Mouse (Mus musculus) MEL (cell line): Measurements from ENCODE around the gene Antxr1. TPM values are rescaled to one million over a fixed set of nuclear protein-coding genes. Genes with fewer than 3 reads are reported as not detected.

Source experiments
- DNase-seq: peaks from one replicate; pipeline ENCODE4 v3.0.0; 2011; ENCODE audit warnings: low read depth, low spot score
- H3K27ac ChIP-seq: 2 replicates; pipeline ENCODE4 v1.5.1; 2012; ENCODE audit warnings: low read depth, mild to moderate bottlenecking, control low read depth, low read length, moderate library complexity; ENCODE audit not compliant: control insufficient read depth
- H3K27me3 ChIP-seq, 2 experiments: fragments of 150-350 bp in 1 of 2; sonication (generic) in 1 of 2; 2 replicates each; pipeline ENCODE4 v1.6.1; 2012; ENCODE audit warnings: low read length in 2 of 2, mild to moderate bottlenecking in 2 of 2, improper control_type of control experiment in 1 of 2, moderate library complexity in 1 of 2; ENCODE audit not compliant: insufficient read depth in 2 of 2, control insufficient read depth in 1 of 2
- H3K36me3 ChIP-seq, 2 experiments: 2 replicates each; pipeline ENCODE4 v1.6.1; 2012 to 2014; ENCODE audit warnings: low read length in 2 of 2, improper control_type of control experiment in 1 of 2, inconsistent platforms in 1 of 2, mild to moderate bottlenecking in 1 of 2; ENCODE audit not compliant: insufficient read depth in 2 of 2, control insufficient read depth in 1 of 2
- H3K4me1 ChIP-seq, 2 experiments: fragments of 150-350 bp in 1 of 2; sonication (generic) in 1 of 2; 2 replicates each; pipeline ENCODE4 v1.6.1; 2012; ENCODE audit warnings: low read length in 2 of 2, improper control_type of control experiment in 1 of 2, mild to moderate bottlenecking in 1 of 2; ENCODE audit not compliant: insufficient read depth in 2 of 2, control insufficient read depth in 1 of 2
- H3K4me3 ChIP-seq, 2 experiments: fragments of 150-350 bp in 1 of 2; sonication (generic) in 1 of 2; 2 replicates each; pipeline ENCODE4 v1.5.1; 2012; ENCODE audit warnings: low read depth in 2 of 2, low read length in 2 of 2, mild to moderate bottlenecking in 2 of 2, moderate library complexity in 2 of 2, control low read depth in 1 of 2, improper control_type of control experiment in 1 of 2; ENCODE audit not compliant: control insufficient read depth in 1 of 2, insufficient read depth in 1 of 2
- H3K79me2 ChIP-seq: 2 replicates; pipeline ENCODE4 v1.6.1; 2012; ENCODE audit warnings: mild to moderate bottlenecking, low read length, moderate library complexity; ENCODE audit not compliant: control insufficient read depth, poor library complexity, insufficient read depth
- H3K9ac ChIP-seq: 2 replicates; pipeline ENCODE4 v1.6.1; 2012; ENCODE audit warnings: low read depth, mild to moderate bottlenecking, control low read depth, low read length, moderate library complexity; ENCODE audit not compliant: control insufficient read depth, poor library complexity, severe bottlenecking
- H3K9me3 ChIP-seq: fragments of 150-350 bp; sonication (generic); replicated peaks from 2 replicates; pipeline ENCODE4 v1.6.1; 2012; ENCODE audit warnings: mild to moderate bottlenecking, low read length, improper control_type of control experiment, moderate library complexity; ENCODE audit not compliant: insufficient read depth
- CHD1 ChIP-seq: IDR thresholded peaks from 2 replicates; pipeline ENCODE4 v1.6.1; 2012; ENCODE audit warnings: low read depth, mild to moderate bottlenecking, inconsistent platforms, low read length, improper control_type of control experiment
- CHD2 ChIP-seq: IDR thresholded peaks from 2 replicates; pipeline ENCODE4 v1.6.1; 2011; ENCODE audit warnings: low read length, improper control_type of control experiment
- ELF1 ChIP-seq: IDR thresholded peaks from 2 replicates; pipeline ENCODE4 v1.6.1; 2014; ENCODE audit warnings: low read depth, mild to moderate bottlenecking, inconsistent platforms, low read length, improper control_type of control experiment, moderate library complexity
- EP300 ChIP-seq, 2 experiments: IDR thresholded peaks; 2 replicates each; pipeline ENCODE4 v1.6.1; 2011; ENCODE audit warnings: improper control_type of control experiment in 2 of 2, low read length in 2 of 2, low read depth in 1 of 2, mild to moderate bottlenecking in 1 of 2
- ETS1 ChIP-seq: IDR thresholded peaks from 2 replicates; pipeline ENCODE4 v1.6.1; 2012; ENCODE audit warnings: low read depth, mild to moderate bottlenecking, inconsistent platforms, low read length, improper control_type of control experiment, moderate library complexity
- GABPA ChIP-seq: IDR thresholded peaks from 2 replicates; pipeline ENCODE4 v1.6.1; 2012; ENCODE audit warnings: low read depth, mild to moderate bottlenecking, inconsistent platforms, low read length, improper control_type of control experiment, moderate library complexity
- HCFC1 ChIP-seq: IDR thresholded peaks from 2 replicates; pipeline ENCODE4 v1.6.1; 2012; ENCODE audit warnings: low read depth, mild to moderate bottlenecking, inconsistent platforms, low read length, improper control_type of control experiment, moderate library complexity
- KAT2A ChIP-seq: conservative IDR thresholded peaks from 2 replicates; pipeline ENCODE4 v1.6.1; 2012; ENCODE audit warnings: low read depth, low read length, improper control_type of control experiment, inconsistent platforms
- MAFK ChIP-seq: IDR thresholded peaks from 2 replicates; pipeline ENCODE4 v1.6.1; 2011; ENCODE audit warnings: low read depth, mild to moderate bottlenecking, low read length, improper control_type of control experiment, borderline replicate concordance
- MAX ChIP-seq: IDR thresholded peaks from 2 replicates; pipeline ENCODE4 v1.6.1; 2011; ENCODE audit warnings: low read length, improper control_type of control experiment
- MYC ChIP-seq: IDR thresholded peaks from 2 replicates; pipeline ENCODE4 v1.6.1; 2011; ENCODE audit warnings: low read depth, mild to moderate bottlenecking, low read length, improper control_type of control experiment, moderate library complexity
- NELFE ChIP-seq: IDR thresholded peaks from 2 replicates; pipeline ENCODE4 v1.6.1; 2011; ENCODE audit warnings: low read depth, low read length, improper control_type of control experiment
- POLR2AphosphoS2 ChIP-seq: IDR thresholded peaks from 2 replicates; pipeline ENCODE4 v1.6.1; 2011; ENCODE audit warnings: low read length, improper control_type of control experiment
- SMC3 ChIP-seq: IDR thresholded peaks from 2 replicates; pipeline ENCODE4 v1.6.1; 2011; ENCODE audit warnings: low read depth, low read length, improper control_type of control experiment
- TBP ChIP-seq: IDR thresholded peaks from 2 replicates; pipeline ENCODE4 v1.8.0; 2011; ENCODE audit warnings: low read depth, low read length, improper control_type of control experiment
- UBTF ChIP-seq: IDR thresholded peaks from 2 replicates; pipeline ENCODE4 v1.6.1; 2012; ENCODE audit warnings: low read depth, mild to moderate bottlenecking, inconsistent platforms, low read length, improper control_type of control experiment, moderate library complexity, borderline replicate concordance; ENCODE audit not compliant: insufficient read depth
- USF1 ChIP-seq: IDR thresholded peaks from 2 replicates; pipeline ENCODE4 v1.6.1; 2014; ENCODE audit warnings: low read depth, mild to moderate bottlenecking, inconsistent platforms, low read length, improper control_type of control experiment, moderate library complexity
- USF2 ChIP-seq, 2 experiments: IDR thresholded peaks; 2 replicates each; pipeline ENCODE4 v1.6.1; 2011 to 2012; ENCODE audit warnings: improper control_type of control experiment in 2 of 2, low read length in 2 of 2, borderline replicate concordance in 1 of 2, inconsistent platforms in 1 of 2, low read depth in 1 of 2, mild to moderate bottlenecking in 1 of 2; ENCODE audit not compliant: insufficient read depth in 1 of 2
- ZMIZ1 ChIP-seq: IDR thresholded peaks from 2 replicates; pipeline ENCODE4 v1.6.1; 2012; ENCODE audit warnings: low read depth, mild to moderate bottlenecking, inconsistent platforms, low read length, improper control_type of control experiment, moderate library complexity
- ZNF384 ChIP-seq: IDR thresholded peaks from 2 replicates; pipeline ENCODE4 v1.6.1; 2012; ENCODE audit warnings: low read depth, mild to moderate bottlenecking, inconsistent platforms, low read length, improper control_type of control experiment
- polyA plus RNA-seq, 2 experiments: library from polyadenylated mRNA; stranded (reverse) in 1 of 2; unstranded in 1 of 2; fragments of >175 nt in 1 of 2; fragments of >200 nt in 1 of 2; gene quantifications; 2 replicates each; pipeline versions ENCODE4 v1.2.1 to v1.2.4; 2012; ENCODE audit warnings: low replicate concordance in 2 of 2, low read depth in 1 of 2; ENCODE audit not compliant: insufficient read length in 2 of 2, insufficient read depth in 1 of 2, missing spikeins in 1 of 2
- total RNA-seq: library from RNA; depleted of rRNA; stranded (reverse); fragments of 300-350 nt; gene quantifications from 2 replicates; pipeline ENCODE4 v1.2.3, GENCODE M21; 2012

Gene Antxr1
- total and polyA plus RNA-seq, 3 experiments, result 0.10 TPM; not detected in 2

DNA sequence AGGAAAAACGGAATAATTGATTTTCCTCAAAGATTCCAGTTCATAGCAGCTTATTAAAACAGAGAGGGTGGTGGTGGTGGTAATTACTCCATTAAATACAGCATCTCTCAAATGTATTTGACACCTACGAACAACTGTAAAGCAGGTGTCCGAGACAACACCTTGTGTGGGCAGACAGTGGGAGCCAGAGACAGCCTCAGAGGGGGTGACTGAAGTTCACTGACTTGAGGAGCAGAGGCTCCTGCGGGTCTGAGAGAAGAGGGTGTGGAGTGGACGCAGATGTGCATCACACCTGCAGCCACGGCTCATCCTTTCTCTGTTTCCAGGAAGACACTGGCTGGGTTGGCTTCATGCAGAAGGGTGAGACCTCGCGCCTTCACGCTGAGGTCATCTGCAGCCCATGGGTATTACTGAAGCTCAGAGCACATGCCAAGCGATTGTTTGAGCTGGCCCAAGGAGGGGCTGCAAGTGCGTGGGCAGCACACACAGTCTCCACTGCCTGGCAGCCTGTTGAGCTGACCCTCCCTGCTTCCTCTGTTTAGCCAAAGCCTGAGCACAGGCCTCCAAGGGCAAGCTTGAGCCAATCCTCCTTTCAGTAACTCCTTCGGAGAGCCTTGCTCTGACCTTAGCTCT is 168.8 kb downstream of the Antxr1 start:
- Histone ChIP-seq H3K9me3 (no peaks in the 10 kb centered on the region), H3K9ac (no peak overlapping the region), H3K4me1 (no peaks in the 10 kb centered on the region), H3K27ac (no peak overlapping the region), H3K79me2 (no peaks in the 10 kb centered on the region), H3K4me3 (no peak overlapping the region), H3K27me3 (peaks cover 13 to 15% of the 10 kb centered on the region in 2 experiments), H3K36me3 (no peaks in the 10 kb centered on the region)
- no peak for DNase-seq
- no peak for TF ChIP-seq HCFC1
- no peak for TF ChIP-seq CHD1
- no peak for TF ChIP-seq USF2 (IDR thresholded peaks at IDR 0.05; ENCODE audit: borderline replicate concordance in 1 of 2, insufficient read depth in 1 of 2, low read depth in 1 of 2, low read length in 2 of 2)
- TF ChIP-seq POLR2AphosphoS2, result no peak
- no peak for TF ChIP-seq TBP
- TF ChIP-seq UBTF, result no peak
- TF ChIP-seq ETS1, result no peak
- TF ChIP-seq EP300 (IDR thresholded peaks at IDR 0.05; ENCODE audit: low read depth in 1 of 2, low read length in 2 of 2), result no peak
- no peak for TF ChIP-seq MAFK
- TF ChIP-seq ZMIZ1, result no peak
- TF ChIP-seq NELFE, result no peak
- no peak for TF ChIP-seq ELF1
- TF ChIP-seq SMC3, result no peak
- TF ChIP-seq KAT2A, result no peak
- TF ChIP-seq MYC, result no peak
- TF ChIP-seq GABPA, result no peak
- TF ChIP-seq USF1, result no peak
- TF ChIP-seq MAX, result no peak
- no peak for TF ChIP-seq ZNF384
- no peak for TF ChIP-seq CHD2
